Mouse (Mus musculus) urinary bladder, adult 2 months (tissue): Measurements from ENCODE around the gene Nlrp3. TPM values are rescaled to one million over a fixed set of nuclear protein-coding genes. Genes with fewer than 3 reads are reported as not detected.

Source experiments
- DNase-seq: peaks from one replicate; pipeline ENCODE4 v3.0.0; 2022; ENCODE audit warnings: low spot score
- polyA plus RNA-seq: library from polyadenylated mRNA; depleted of rRNA; stranded (reverse); fragments of >200 nt; gene quantifications from 2 replicates; pipeline ENCODE4 v1.2.3, GENCODE M21; 2012; rRNA removed

Gene Nlrp3
- polyA plus RNA-seq, result 0.70 and 0.75 TPM in 2 replicates

DNA sequence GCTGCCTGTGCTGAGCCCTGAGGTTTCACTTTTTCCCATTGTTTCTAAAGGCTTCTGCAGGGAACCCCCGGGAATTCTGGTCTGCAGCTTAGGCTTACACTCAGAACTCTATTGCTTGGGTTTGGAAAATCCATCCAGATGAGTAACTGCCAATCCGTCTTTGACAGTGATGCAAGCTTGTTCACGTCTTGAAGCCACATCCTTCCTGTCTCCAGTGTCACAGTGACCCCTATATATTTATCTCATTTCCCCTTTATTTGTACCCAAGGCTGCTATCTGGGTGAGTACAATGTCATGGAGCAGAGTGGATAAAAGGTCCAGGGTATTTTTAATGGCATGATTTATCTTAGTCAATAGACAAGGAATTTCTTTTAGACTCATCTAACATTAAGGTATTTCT, at the start of gene Nlrp3:
Gene Nlrp3 (plus strand): TSS at position 245 of the 400 bp plus-strand sequence.
- DNase-seq, result no peak

DNA sequence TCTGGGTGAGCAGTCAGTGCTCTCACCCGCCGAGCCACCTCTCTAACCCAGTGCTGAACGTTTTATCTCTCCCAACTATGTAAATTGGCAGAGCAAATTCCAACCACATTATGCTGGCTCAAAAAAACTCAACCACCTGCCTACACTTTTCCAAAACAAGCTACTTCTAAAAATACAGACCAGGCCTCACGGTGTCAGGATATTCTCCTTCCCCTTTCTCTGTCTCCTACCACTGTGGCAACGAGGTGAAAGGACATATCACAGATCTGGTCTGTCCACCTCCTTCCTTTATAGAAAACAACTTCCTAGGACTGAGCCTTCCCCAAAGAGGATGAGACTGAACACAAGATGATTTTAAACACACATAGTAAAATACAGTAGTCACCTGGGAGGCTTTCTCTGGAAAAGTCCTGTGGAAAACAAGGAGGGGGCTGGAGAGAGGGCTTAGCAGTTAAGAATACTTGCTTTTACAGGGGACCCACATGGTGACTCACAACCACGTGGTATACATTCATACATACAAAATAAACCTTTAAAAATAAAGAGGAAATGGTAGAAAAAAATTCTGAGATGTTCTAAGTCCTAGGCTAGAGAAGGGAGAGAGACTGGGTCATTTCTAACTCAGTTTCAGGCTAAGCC, 44.6 kb upstream of the Nlrp3 start:
- no peak for DNase-seq

DNA sequence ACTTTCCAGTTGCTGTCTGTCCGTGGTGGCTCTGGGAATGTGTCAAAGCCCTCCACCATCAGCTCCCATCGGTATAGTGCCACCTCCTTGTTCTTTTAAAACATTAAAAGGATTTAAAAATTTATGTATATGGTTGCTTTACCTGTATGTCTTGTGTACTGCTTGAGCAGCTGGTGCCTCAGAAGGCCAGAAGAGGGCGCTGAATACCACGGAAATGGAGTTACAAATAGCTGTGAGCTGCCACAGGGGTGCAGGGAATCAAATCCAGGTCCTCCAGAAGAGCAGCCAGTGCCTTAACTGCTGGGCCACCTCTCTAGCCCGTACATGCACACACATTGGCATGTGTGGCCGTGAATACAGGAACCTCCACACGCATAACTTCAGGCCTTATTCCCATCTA, 43.6 kb upstream of the Nlrp3 start:
- DNase-seq, result no peak

- no peak for DNase-seq
Measured at GRCm38 (mm10) chr11:59501978-59502700, 39.2 kb upstream of the Nlrp3 start.

GRCm38 (mm10) chr11:59505351-59505838, 36.0 kb upstream of the Nlrp3 start:
- DNase-seq, result peak; percentile 38

GRCm38 (mm10) chr11:59505839-59506712, 35.3 kb upstream of the Nlrp3 start:
- DNase-seq, result peak; percentile 75

DNA sequence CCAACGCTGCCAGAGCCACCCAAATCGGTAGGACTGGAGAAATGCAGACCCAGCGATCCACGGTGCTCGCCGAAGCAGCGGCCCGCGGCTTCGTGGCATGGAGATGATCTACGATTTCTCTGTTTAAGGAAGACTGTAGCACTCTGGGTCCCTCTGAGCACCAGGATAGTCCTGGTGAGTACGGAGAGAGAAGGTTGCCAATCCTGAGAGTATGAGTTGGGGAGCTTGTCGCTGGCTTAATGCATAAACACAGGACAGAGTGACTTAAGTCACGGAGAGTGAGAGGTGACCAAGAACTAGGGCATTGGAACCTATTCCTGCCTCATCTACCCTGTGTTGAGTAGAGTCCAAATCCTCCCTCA, 34.7 kb upstream of the Nlrp3 start:
- no peak for DNase-seq

DNA sequence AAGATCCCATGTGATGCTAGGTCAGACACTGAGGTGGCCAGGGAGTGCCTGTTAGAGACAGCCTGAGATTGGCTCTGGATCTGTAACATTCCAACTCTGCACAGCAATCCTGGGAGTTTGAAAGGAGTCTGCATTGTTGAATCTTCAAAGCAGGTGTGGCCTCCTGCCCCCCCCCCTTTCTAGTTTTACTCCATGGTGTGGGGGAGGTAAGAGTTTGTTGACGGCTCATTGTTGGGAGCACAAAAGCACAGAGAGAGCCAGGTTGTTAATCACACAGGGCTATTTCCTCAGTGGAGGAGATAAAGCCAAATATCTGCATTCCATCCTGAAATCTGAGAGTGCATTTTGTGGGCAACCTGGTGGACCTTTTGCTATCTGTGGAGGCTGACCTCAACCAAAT, 29.8 kb upstream of the Nlrp3 start:
- DNase-seq, result no peak

GRCm38 (mm10) chr11:59512733-59513132, 28.6 kb upstream of the Nlrp3 start:
- no peak for DNase-seq

- DNase-seq, result no peak
Measured at GRCm38 (mm10) chr11:59513556-59513955, 27.8 kb upstream of the Nlrp3 start.

- no peak for DNase-seq
Measured at GRCm38 (mm10) chr11:59514381-59514780, 27.0 kb upstream of the Nlrp3 start.

DNA sequence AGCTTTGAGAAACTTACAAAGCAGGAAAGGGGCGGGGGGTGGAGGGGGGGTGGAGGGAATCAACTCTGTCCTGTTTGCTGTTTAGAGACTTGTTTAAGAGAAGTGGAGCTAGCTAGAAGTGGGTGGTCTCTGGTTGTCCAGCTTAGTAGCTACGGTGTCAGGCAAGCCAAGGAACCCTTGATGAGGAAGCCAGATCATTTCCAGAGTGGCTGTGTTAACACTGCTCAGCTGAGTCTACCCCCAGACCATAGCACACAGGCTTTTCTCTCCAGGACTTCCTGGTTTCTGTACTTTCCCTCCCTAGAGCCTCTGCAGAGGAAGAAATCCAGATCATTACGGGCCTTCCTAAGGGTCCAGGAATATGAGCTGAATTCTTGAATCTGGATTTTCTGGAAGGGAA, 26.6 kb upstream of the Nlrp3 start:
- DNase-seq, result no peak

- no peak for DNase-seq
Measured at GRCm38 (mm10) chr11:59517441-59517840, 23.9 kb upstream of the Nlrp3 start.

- no peak for DNase-seq
Measured at GRCm38 (mm10) chr11:59518226-59518625, 23.1 kb upstream of the Nlrp3 start.

- DNase-seq, result no peak
Measured at GRCm38 (mm10) chr11:59519741-59520495, 21.4 kb upstream of the Nlrp3 start.

GRCm38 (mm10) chr11:59524150-59524549, 17.2 kb upstream of the Nlrp3 start:
- no peak for DNase-seq

DNA sequence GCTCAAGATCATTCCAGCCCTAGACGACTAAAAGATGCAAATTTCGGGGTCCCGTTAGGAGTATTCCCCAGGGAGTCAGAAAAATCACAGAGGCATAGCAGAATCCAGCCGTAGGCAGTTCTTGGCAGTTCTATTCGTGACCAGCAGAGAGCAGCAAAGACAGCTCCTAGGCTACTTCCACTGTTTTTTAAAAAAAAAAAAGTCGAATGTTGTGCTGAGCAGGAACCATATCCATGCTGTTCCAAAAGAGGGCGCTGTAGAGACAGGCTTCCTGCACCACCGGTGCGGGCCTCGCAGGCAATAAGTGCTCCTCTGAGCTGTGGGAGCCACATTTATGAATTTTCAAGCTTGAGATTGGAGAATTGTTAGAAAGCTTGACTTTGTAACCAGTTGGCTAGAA, 16.1 kb upstream of the Nlrp3 start:
- DNase-seq, result no peak

- DNase-seq, result no peak
Measured at GRCm38 (mm10) chr11:59526472-59527080, 14.8 kb upstream of the Nlrp3 start, which contains the start of gene Zkscan17. TSS of gene Zkscan17 (minus strand) at chr11:59526751.

- no peak for DNase-seq
Measured at GRCm38 (mm10) chr11:59530221-59530620, 11.1 kb upstream of the Nlrp3 start.

DNA sequence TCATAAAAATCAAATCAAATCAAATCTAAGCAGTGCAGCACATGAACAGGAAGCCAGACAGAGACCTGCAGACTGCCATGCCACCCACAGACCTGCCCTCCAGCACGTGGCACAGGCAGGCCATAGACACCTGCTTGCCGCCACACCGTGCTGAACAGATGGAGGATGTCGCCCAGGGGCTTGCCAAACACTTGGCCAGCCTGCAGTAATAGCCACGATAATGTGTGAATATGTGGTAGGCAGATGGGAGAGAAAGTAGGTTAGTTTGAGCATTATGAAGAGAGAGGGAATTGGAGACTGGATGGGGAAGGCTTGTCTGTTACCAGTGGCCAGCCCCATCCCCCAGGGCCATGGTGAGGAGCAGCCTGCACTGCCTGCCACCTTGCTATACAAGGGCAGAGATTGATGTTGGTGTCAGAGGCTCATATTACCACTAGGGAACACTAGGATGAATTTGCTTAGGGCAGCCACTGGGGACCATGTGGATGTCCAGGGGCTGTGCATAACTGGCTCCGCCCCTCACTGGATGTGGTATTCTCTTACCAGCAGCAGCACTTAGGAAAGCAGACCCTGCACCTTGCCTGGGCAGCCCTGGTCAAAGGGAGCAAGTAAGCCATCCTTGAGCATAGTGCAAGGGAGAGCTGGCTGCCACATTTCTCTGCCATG, 10.4 kb upstream of the Nlrp3 start:
- no peak for DNase-seq

DNA sequence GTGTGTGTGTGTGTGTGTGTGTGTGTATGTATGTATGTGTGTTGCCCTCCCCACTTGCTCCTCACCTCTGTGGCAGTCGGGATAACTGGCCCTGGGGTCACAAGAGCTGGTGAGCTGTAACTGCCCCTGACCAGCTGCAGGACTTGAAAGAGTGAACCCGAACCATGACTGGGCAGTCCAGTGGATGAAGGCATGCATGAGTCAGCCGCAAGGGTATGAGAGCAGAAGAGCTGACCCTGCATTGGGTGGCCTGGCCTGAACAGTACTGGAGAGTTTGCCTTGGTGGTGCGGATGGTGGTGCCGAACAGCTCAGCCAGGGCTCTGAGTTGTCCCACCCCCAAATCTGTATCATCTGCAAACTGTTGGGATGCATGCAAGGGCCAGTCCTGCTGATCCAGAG, 9.8 kb upstream of the Nlrp3 start:
- DNase-seq, result no peak
